Mouse (Mus musculus): ENCODE results near the gene Megf11. TPM values are rescaled to one million over a fixed set of nuclear protein-coding genes. Genes with fewer than 3 reads are reported as not detected.

Gene Megf11
- polyA plus RNA-seq, 1 experiment from 2014 or later = 1.0 TPM

DNA sequence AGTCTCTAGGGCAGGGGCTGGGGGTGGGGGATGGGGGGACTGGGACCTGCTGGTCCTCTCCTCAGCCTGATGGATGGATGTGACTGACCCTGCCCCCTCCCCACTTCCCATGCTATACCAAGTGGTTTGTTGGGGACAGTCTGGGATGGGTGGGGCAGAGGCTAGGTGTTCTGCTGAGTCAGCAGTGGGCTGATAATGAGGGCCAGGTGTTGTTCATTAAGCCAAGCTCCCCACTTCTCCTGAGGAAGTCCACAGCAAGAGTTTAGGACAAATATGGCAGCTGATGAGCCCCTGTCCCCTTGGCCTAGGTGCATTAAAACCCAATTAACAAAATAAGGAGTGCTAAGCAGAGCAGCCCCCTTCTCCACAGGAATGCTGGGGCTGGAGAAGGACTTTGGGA is 190.2 kb downstream of the Megf11 start:
- no peak for ATAC-seq (ENCODE audit: borderline replicate concordance, extremely low read depth, low FRiP score, low TSS enrichment)
- Histone ChIP-seq H3K9me3 (no peaks in the 10 kb centered on the region), H3K4me3 (no peak overlapping the region), H3K27me3 (no peaks in the 10 kb centered on the region), H3K4me2 (no peak overlapping the region), H3K4me1 (no peaks in the 10 kb centered on the region), H3K36me3 (no peaks in the 10 kb centered on the region), H3K9ac (no peak overlapping the region), H3K27ac (no peak overlapping the region)

GRCm38 (mm10) chr9:64576143-64576878 is 190.9 kb downstream of the Megf11 start:
- H3K9ac ChIP-seq = no peak overlapping the region
- WGBS = 53% methylated on average over 5 of the region's 5 CpGs
- H3K36me3 ChIP-seq = no peaks in the 10 kb centered on the region
- H3K4me2 ChIP-seq = no peak overlapping the region
- H3K9me3 ChIP-seq = no peaks in the 10 kb centered on the region
- no peak overlapping the region for H3K27ac ChIP-seq
- H3K27me3 ChIP-seq = no peaks in the 10 kb centered on the region
- no peaks in the 10 kb centered on the region for H3K4me1 ChIP-seq
- no peak overlapping the region for H3K4me3 ChIP-seq
- no peak for ATAC-seq (ENCODE audit: borderline replicate concordance, extremely low read depth, low FRiP score, low TSS enrichment)

DNA sequence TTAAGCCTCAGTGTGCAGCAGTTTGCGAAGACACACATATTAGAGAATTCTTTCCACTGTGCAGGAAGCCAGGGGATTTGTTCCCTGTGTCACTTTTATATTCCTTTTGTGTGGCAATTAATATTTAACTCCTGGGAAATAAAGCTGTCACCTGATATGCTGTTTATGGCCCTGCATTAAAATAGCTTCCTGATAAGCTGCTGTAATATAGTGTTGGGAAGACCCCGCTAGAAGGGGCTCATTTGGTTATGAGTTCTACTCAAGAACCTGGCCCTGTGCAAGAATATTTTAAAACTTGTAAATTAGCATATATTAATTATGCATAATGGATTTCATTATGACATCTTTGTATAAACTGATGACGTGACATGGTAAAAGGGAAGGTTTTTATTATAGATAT is 191.7 kb downstream of the Megf11 start:
- no peak for ATAC-seq (ENCODE audit: borderline replicate concordance, extremely low read depth, low FRiP score, low TSS enrichment)
- Histone ChIP-seq H3K4me1 (no peaks in the 10 kb centered on the region), H3K4me2 (no peak overlapping the region), H3K9me3 (no peaks in the 10 kb centered on the region), H3K4me3 (no peak overlapping the region), H3K27ac (no peak overlapping the region), H3K9ac (no peak overlapping the region), H3K36me3 (no peaks in the 10 kb centered on the region), H3K27me3 (no peaks in the 10 kb centered on the region)
- 67% methylated on average over 3 of the region's 3 CpGs for WGBS

GRCm38 (mm10) chr9:64578014-64578413 is 192.6 kb downstream of the Megf11 start:
- H3K27ac ChIP-seq = no peak overlapping the region
- H3K36me3 ChIP-seq = no peaks in the 10 kb centered on the region
- no peaks in the 10 kb centered on the region for H3K4me1 ChIP-seq
- no peaks in the 10 kb centered on the region for H3K27me3 ChIP-seq
- no peak for ATAC-seq (ENCODE audit: borderline replicate concordance, extremely low read depth, low FRiP score, low TSS enrichment)
- no peak overlapping the region for H3K4me2 ChIP-seq
- H3K4me3 ChIP-seq = no peak overlapping the region
- H3K9ac ChIP-seq = no peak overlapping the region
- no peaks in the 10 kb centered on the region for H3K9me3 ChIP-seq

DNA sequence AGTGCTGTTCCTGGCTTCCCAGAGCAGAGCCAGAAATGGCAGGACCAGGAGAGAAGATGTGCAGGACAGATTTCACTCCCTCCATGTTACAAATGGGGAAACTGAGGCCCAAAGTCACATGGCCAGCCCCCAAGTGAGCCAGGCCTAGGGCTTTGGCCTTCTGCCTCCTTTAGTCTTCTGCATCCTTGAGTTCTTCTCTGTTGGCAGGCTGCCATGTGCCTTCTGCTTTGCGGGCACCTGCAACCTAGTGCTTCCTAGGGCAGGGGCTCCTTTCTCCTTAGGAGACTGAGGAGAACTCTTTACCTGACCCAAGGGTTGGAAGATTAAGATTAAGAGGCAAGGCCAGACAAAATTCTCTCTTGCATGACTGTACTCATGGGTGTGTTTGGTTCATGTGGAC is 193.9 kb downstream of the Megf11 start:
- 50% methylated on average over 1 of the region's 1 CpGs for WGBS
- no peak overlapping the region for H3K4me2 ChIP-seq
- no peak overlapping the region for H3K27ac ChIP-seq
- no peak for ATAC-seq (ENCODE audit: borderline replicate concordance, extremely low read depth, low FRiP score, low TSS enrichment)
- H3K36me3 ChIP-seq = no peaks in the 10 kb centered on the region
- no peaks in the 10 kb centered on the region for H3K4me1 ChIP-seq
- H3K4me3 ChIP-seq = no peak overlapping the region
- no peaks in the 10 kb centered on the region for H3K9me3 ChIP-seq
- H3K9ac ChIP-seq = no peak overlapping the region
- H3K27me3 ChIP-seq = no peaks in the 10 kb centered on the region

DNA sequence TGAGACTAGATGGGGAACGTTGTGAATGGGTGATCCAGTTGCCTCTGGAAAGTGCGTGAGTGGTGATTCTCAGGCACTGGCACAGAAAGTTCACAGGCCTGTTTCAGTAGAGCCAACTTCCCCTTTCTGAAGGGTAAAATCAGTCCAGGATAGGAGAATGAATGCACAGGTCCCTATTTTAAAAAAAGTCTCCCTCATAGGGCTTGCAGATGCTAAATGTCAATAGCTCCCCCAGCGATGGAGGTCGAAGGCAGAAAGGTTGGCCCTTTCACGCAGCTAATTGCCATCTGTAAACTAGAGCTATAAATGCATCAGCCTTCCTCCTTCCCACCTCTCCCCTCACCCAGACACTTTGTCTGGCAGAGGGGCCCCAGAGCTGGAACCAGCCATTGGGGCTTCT is 200.9 kb downstream of the Megf11 start:
- Histone ChIP-seq H3K27me3 (no peaks in the 10 kb centered on the region), H3K9me3 (no peaks in the 10 kb centered on the region), H3K4me1 (peaks cover 5% of the 10 kb centered on the region; the same call in 1 of the 2 replicates), H3K4me3 (no peak overlapping the region), H3K36me3 (no peaks in the 10 kb centered on the region), H3K27ac (no peak overlapping the region), H3K4me2 (no peak overlapping the region), H3K9ac (no peak overlapping the region)
- no peak for ATAC-seq (ENCODE audit: borderline replicate concordance, extremely low read depth, low FRiP score, low TSS enrichment)
- WGBS = 73% methylated on average over 5 of the region's 5 CpGs

- no peak overlapping the region for H3K27ac ChIP-seq
- H3K4me3 ChIP-seq = no peak overlapping the region
- no peaks in the 10 kb centered on the region for H3K27me3 ChIP-seq
- ATAC-seq (ENCODE audit: borderline replicate concordance, extremely low read depth, low FRiP score, low TSS enrichment) = no peak
- H3K36me3 ChIP-seq = no peaks in the 10 kb centered on the region
- H3K4me1 ChIP-seq = peaks cover 5% of the 10 kb centered on the region; the same call in 1 of the 2 replicates
- H3K9me3 ChIP-seq = no peaks in the 10 kb centered on the region
- H3K9ac ChIP-seq = no peak overlapping the region
- no peak overlapping the region for H3K4me2 ChIP-seq
- WGBS = 85% methylated on average over 7 of the region's 7 CpGs
These were observed 202.6 kb downstream of the Megf11 start for GRCm38 (mm10) chr9:64587991-64588390.

DNA sequence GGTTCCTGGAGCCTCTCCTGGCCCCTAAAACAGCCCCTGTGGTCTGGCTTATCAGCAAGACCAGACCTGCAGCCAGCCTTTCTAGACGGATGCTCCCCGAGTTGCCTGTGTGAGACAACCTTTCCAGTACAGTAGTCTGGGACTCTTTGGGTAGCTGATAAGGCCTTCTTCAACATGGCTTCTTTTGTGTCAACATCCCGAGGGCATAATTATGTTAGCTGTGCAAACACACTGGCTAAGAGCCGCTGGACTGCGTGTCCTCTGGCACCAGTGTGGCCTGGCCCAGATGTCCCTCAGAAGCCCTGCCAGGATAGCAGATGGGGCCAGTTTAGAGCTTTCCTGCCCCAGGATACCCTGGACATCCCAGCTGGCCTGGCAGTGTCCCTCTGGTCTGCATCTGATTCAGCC is 205.2 kb downstream of the Megf11 start:
- no peak; the same call in 1 of the 2 replicates for ATAC-seq (ENCODE audit: borderline replicate concordance, extremely low read depth, low FRiP score, low TSS enrichment)
- 21% methylated on average over 5 of the region's 5 CpGs for WGBS
- no peaks in the 10 kb centered on the region for H3K27me3 ChIP-seq

DNA sequence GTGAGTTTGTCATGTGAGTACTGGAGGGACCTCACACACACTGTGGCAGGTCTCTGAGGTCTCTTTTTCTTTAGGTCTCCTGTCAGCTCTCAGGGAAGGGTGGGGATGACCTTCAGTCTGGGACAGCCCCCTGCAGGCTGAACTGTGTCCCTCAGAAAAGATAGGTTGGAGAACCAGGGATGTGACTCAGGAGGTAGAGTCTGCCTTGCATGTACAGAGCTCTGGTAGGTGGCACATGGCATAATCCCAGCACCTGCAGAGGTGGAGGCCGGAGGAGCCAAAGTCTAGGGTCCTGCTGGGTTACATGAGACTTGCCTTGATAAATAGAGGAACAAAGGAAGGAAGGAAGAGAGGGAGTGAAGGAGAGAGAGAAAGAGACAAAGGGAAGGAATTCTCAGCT is 206.0 kb downstream of the Megf11 start:
- 83% methylated on average over 1 of the region's 1 CpGs for WGBS
- H3K36me3 ChIP-seq = no peaks in the 10 kb centered on the region
- H3K27ac ChIP-seq = no peak overlapping the region
- H3K9ac ChIP-seq = no peak overlapping the region
- H3K4me3 ChIP-seq = no peak overlapping the region
- H3K4me2 ChIP-seq = no peak overlapping the region
- H3K9me3 ChIP-seq = no peaks in the 10 kb centered on the region
- ATAC-seq (ENCODE audit: borderline replicate concordance, extremely low read depth, low FRiP score, low TSS enrichment) = no peak
- peaks cover 5% of the 10 kb centered on the region; the same call in 1 of the 2 replicates for H3K4me1 ChIP-seq
- H3K27me3 ChIP-seq = no peaks in the 10 kb centered on the region

More for the DNA sequence above, 205.2 kb downstream of the Megf11 start:
- Histone ChIP-seq H3K9me3 (no peaks in the 10 kb centered on the region), H3K4me2 (no peak overlapping the region), H3K36me3 (no peaks in the 10 kb centered on the region), H3K9ac (no peak overlapping the region), H3K27ac (no peak overlapping the region), H3K4me3 (no peak overlapping the region), H3K4me1 (peaks cover 5% of the 10 kb centered on the region; the same call in 1 of the 2 replicates)

GRCm38 (mm10) chr9:64594442-64594841 is 209.0 kb downstream of the Megf11 start:
- Histone ChIP-seq H3K4me3 (no peak overlapping the region), H3K9ac (no peak overlapping the region), H3K27ac (no peak overlapping the region), H3K27me3 (no peaks in the 10 kb centered on the region), H3K36me3 (no peaks in the 10 kb centered on the region), H3K9me3 (no peaks in the 10 kb centered on the region), H3K4me2 (no peak overlapping the region), H3K4me1 (peaks cover 5% of the 10 kb centered on the region; the same call in 1 of the 2 replicates)
- ATAC-seq (ENCODE audit: borderline replicate concordance, extremely low read depth, low FRiP score, low TSS enrichment) = no peak
- 63% methylated on average over 8 of the region's 8 CpGs for WGBS

GRCm38 (mm10) chr9:64598427-64598826 is 213.0 kb downstream of the Megf11 start:
- 91% methylated on average over 7 of the region's 7 CpGs for WGBS
- no peak overlapping the region for H3K4me2 ChIP-seq
- no peak overlapping the region for H3K9ac ChIP-seq
- no peaks in the 10 kb centered on the region for H3K36me3 ChIP-seq
- no peaks in the 10 kb centered on the region for H3K27me3 ChIP-seq
- no peak overlapping the region for H3K27ac ChIP-seq
- no peak for ATAC-seq (ENCODE audit: borderline replicate concordance, extremely low read depth, low FRiP score, low TSS enrichment)
- H3K4me3 ChIP-seq = no peak overlapping the region
- peaks cover 7% of the 10 kb centered on the region; the same call in 1 of the 2 replicates for H3K4me1 ChIP-seq
- no peaks in the 10 kb centered on the region for H3K9me3 ChIP-seq

GRCm38 (mm10) chr9:64600731-64601130 is 215.3 kb downstream of the Megf11 start:
- 27% methylated on average over 2 of the region's 2 CpGs for WGBS
- ATAC-seq (ENCODE audit: borderline replicate concordance, extremely low read depth, low FRiP score, low TSS enrichment) = no peak
- H3K9ac ChIP-seq = no peak overlapping the region

More at GRCm38 (mm10) chr9:64600731-64601130, 215.3 kb downstream of the Megf11 start:
- Histone ChIP-seq H3K27ac (0 out of 2 replicates have a peak overlapping the region, but pooled peaks have one; percentile 33), H3K36me3 (no peaks in the 10 kb centered on the region), H3K4me1 (peaks cover 28% of the 10 kb centered on the region), H3K27me3 (no peaks in the 10 kb centered on the region), H3K4me3 (no peak overlapping the region), H3K9me3 (no peaks in the 10 kb centered on the region), H3K4me2 (no peak overlapping the region)
